Mouse (Mus musculus) intestine, embryonic 14.5 days (tissue): ENCODE results near the gene Haghl. TPM values are rescaled to one million over a fixed set of nuclear protein-coding genes. Genes with fewer than 3 reads are reported as not detected.
"Not testable (repeated sequence)": the region's sequence is repeated elsewhere in the genome, so short reads cannot be mapped to it uniquely, and the experiment has no call there.

Experiments
- ATAC-seq: fragments of 200-750 bp; cut with Nextera tagmentation; replicated peaks from 2 replicates; pipeline ENCODE4 v1.8.0; 2017; ENCODE audit warnings: low read depth, moderate number of reproducible peaks, moderate TSS enrichment, moderate library complexity; ENCODE audit not compliant: low FRiP score, low TSS enrichment
- DNase-seq: peaks from one replicate; pipeline ENCODE4 v3.0.0-alpha.2; 2018; ENCODE audit warnings: low spot score
- H3K27ac ChIP-seq: fragments of 300-500 bp; sonication (generic); 2 replicates; pipeline ENCODE4 v1.5.1; 2014; ENCODE audit warnings: low read depth, mild to moderate bottlenecking, control low read depth
- H3K27me3 ChIP-seq: fragments of 300-500 bp; sonication (generic); replicated peaks from 2 replicates; pipeline ENCODE4 v1.6.1; 2014; ENCODE audit warnings: low read length, control low read depth; ENCODE audit not compliant: control insufficient read depth, insufficient read depth
- H3K36me3 ChIP-seq: fragments of 300-500 bp; sonication (generic); 2 replicates; pipeline ENCODE4 v1.6.1; 2014; ENCODE audit warnings: low read length, control low read depth; ENCODE audit not compliant: control insufficient read depth, insufficient read depth
- H3K4me1 ChIP-seq: fragments of 300-500 bp; sonication (generic); replicated peaks from 2 replicates; pipeline ENCODE4 v1.6.1; 2014; ENCODE audit warnings: low read length, control low read depth, mixed read lengths; ENCODE audit not compliant: control insufficient read depth, insufficient read depth
- H3K4me2 ChIP-seq: fragments of 300-500 bp; sonication (generic); 2 replicates; pipeline ENCODE4 v1.6.1; 2014; ENCODE audit warnings: low read length
- H3K4me3 ChIP-seq: fragments of 300-500 bp; sonication (generic); 2 replicates; pipeline ENCODE4 v1.5.1; 2014; ENCODE audit warnings: low read depth, low read length, control low read depth, mixed read lengths
- H3K9ac ChIP-seq: fragments of 300-500 bp; sonication (generic); 2 replicates; pipeline ENCODE4 v1.6.1; 2014; ENCODE audit warnings: mild to moderate bottlenecking, low read length
- H3K9me3 ChIP-seq: fragments of 300-500 bp; sonication (generic); 2 replicates; pipeline ENCODE4 v1.6.1; 2016; ENCODE audit warnings: low read length, control low read depth; ENCODE audit not compliant: control insufficient read depth
- WGBS: fragments of 180-500 bp; shearing (Covaris S2); extraction: QIAGEN DNeasy Blood & Tissue Kit; methylation state at CpG from one replicate; pipeline ENCODE4 v1.1.7; 2014; 5-methylcytosine and 5-hydroxymethylcytosine counted together
- polyA plus RNA-seq: library from polyadenylated mRNA; unstranded; fragments of >200 nt; fragmentation: Nextera tagmentation; extraction: Ambion mirVana; gene quantifications from 2 replicates; pipeline ENCODE4 v1.2.1, GENCODE M21; 2014

Haghl gene
- polyA plus RNA-seq, 1 experiment from 2014 or later, result 57.2 TPM

DNA sequence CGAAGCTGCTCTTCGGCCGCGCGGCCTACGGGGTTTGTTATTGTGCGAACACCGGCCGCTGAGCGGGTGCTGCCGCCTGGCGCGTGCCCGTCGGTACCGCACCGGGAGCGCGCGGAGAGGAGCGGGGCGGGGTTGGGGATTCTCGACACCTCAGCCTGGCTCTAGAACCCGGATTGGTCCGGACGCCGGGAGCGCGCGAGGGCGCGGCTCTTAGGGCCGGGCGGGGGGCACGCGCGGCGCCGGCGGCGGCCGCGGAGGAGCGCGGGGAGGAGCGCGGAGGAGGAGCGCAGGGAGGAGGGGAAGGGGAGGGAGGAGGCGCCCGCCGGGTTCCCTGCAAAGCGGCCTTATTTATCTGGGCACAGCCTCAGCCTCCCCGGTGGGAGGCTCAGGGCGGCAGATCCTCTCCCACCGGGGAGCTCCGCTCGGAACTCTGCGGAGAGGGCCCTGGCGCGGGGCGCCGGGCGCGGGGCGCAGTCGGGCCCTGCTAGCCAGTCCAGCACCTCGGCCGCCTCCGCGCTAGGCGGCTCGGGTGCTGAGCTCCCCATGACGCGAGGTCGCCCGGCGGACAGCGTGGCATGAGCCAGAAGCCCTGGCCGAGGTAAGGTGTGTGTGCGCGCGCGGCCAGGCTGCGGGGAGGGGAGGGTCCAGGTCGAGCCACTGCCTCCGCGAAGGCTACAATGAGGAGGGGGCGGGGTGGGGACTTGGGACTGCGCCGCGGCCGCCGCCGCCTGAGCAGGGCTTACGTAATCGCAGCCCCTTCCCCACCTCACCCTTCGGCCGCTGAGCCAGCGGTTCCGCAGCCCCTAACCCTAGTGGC is 23.5 kb upstream of the Haghl start, which contains the start of gene Fbxl16:
TSS of gene Fbxl16 (plus strand) at position 297 of the 817 bp plus-strand sequence.
- peaks cover 12% of the 10 kb centered on the region for H3K4me1 ChIP-seq
- no peaks in the 10 kb centered on the region for H3K36me3 ChIP-seq
- H3K9me3 ChIP-seq, result no peaks in the 10 kb centered on the region
- peak; percentile 69 for ATAC-seq
- peak within 1 kb of the TSS; percentile 53 for H3K9ac ChIP-seq
- peak; percentile 84 for DNase-seq
- peaks cover 34% of the 10 kb centered on the region for H3K27me3 ChIP-seq
- H3K4me3 ChIP-seq, result peak within 1 kb of the TSS; percentile 60
- no peak within 1 kb of the TSS for H3K27ac ChIP-seq
- H3K4me2 ChIP-seq, result peak within 1 kb of the TSS; percentile 96
- under 1% methylated on average over 89 of the region's 100 CpGs for WGBS

DNA sequence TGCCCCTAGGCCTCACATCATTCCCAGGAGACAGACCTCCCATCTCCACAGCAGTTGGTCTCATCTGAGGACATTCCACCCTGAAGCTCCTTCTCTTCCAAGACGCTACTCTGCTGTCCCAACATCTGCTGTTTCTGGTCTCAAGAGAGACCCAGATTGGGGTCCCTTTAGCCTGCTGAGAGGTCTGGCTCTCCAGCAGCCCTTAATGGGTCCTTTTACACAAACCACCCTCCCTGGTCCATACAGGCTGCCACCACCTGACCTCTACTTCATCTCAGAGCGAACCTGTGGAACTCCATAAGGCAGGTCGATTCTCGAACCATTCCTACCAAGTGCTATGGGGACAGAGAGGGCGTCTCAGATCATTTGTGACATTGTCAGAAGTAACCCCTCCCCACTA is 22.6 kb upstream of the Haghl start:
- no peak overlapping the region for H3K4me3 ChIP-seq
- ATAC-seq (no peak), DNase-seq (no peak)
- peaks cover 12% of the 10 kb centered on the region for H3K4me1 ChIP-seq
- H3K9ac ChIP-seq, result no peak overlapping the region
- H3K27me3 ChIP-seq, result peaks cover 34% of the 10 kb centered on the region
- H3K9me3 ChIP-seq, result no peaks in the 10 kb centered on the region
- H3K4me2 ChIP-seq, result peak overlapping the region; percentile 96
- no peaks in the 10 kb centered on the region for H3K36me3 ChIP-seq
- no peak overlapping the region for H3K27ac ChIP-seq
- WGBS, result 47% methylated on average over 5 of the region's 5 CpGs

DNA sequence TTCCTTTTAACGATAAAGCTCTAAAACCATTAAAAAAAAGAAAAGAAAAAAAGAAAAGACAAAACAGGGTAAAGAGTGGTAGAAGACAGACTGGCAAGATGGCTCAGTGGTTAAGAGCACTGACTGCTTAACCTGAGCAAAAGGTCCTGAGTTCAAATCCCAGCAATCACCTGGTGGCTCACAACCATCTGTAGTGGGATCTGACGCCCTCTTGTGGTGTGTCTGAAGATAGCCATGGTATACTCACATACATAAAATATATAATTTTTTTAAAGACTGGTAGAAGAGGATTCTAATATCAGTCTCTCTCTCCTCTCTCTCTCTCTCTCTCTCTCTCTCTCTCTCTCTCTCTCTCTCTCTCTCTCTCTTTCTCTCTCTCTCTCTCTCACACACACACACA is 22.0 kb upstream of the Haghl start:
- ATAC-seq, H3K4me3 ChIP-seq, H3K4me2 ChIP-seq, H3K9me3 ChIP-seq, DNase-seq, H3K36me3 ChIP-seq, H3K27ac ChIP-seq, H3K9ac ChIP-seq: not testable (repeated sequence)
- Histone ChIP-seq H3K27me3 (peaks cover 28% of the 10 kb centered on the region), H3K4me1 (peaks cover 12% of the 10 kb centered on the region)
- WGBS, result 44% methylated on average over 2 of the region's 2 CpGs

DNA sequence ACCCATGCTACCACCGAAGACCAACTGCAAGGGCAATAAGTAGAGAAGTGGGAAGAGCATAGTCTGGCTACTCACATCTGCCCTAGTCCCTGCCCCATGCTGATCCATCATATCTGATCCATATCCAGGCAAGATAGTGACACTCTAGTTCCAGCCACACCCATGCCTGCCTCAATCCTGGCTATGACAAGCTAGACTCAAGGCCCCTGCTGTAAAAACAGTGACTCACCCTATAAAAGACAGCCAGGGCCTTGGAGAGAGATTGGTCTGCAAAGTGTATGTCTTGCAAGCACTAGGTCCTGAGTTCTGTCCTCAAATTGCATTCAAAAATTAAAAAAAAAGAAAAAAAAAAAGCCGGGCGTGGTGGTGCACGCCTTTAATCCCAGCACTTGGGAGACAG is 21.0 kb upstream of the Haghl start:
- H3K36me3 ChIP-seq, result no peaks in the 10 kb centered on the region
- 78% methylated on average over 4 of the region's 4 CpGs for WGBS
- no peak overlapping the region for H3K4me3 ChIP-seq
- peaks cover 30% of the 10 kb centered on the region for H3K27me3 ChIP-seq
- H3K4me2 ChIP-seq, result no peak overlapping the region
- no peak for DNase-seq
- H3K9ac ChIP-seq, result no peak overlapping the region
- no peak overlapping the region for H3K27ac ChIP-seq
- H3K4me1 ChIP-seq, result peaks cover 12% of the 10 kb centered on the region
- no peak for ATAC-seq
- no peaks in the 10 kb centered on the region for H3K9me3 ChIP-seq

DNA sequence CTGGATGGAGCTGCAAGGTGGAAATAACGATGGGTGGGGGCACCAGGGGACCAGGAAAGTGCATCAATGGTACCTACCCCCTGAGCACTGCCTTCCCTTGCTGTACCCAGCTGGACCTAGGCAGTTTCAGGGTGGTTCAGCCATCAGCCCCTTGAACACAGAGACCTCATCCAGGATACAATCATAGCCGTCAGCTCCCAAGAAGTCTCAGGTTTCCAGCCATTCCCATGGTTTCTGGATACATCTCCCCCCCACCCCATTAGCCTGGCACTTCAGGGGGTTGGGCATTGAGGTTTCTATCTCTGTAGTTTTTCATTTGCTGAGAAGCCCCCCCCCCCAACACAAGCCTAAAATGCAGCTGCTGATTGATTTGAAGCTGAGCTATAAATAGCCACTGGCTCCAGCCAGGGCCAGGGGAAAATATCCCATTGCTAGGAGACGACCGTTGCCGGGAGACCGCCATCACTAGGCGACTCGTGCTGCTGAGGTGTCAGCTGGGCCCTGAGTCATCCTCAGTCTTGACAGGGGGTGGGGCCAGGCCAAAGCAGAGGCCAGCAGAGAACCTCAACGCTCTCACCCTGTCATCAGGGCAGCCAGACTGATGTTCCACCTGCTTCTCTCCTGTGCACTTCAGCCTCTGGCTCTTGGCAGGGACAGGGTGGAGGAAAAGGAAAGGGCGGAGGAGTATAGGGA is 17.5 kb upstream of the Haghl start:
- no peak for DNase-seq
- no peaks in the 10 kb centered on the region for H3K36me3 ChIP-seq
- no peak overlapping the region for H3K9ac ChIP-seq
- no peaks in the 10 kb centered on the region for H3K4me1 ChIP-seq
- no peak overlapping the region for H3K27ac ChIP-seq
- H3K4me3 ChIP-seq, result no peak overlapping the region
- ATAC-seq, result peak; percentile 68
- no peaks in the 10 kb centered on the region for H3K9me3 ChIP-seq
- peaks cover 4% of the 10 kb centered on the region; the same call in 1 of the 2 replicates for H3K27me3 ChIP-seq
- H3K4me2 ChIP-seq, result no peak overlapping the region
- 12% methylated on average over 10 of the region's 10 CpGs for WGBS

DNA sequence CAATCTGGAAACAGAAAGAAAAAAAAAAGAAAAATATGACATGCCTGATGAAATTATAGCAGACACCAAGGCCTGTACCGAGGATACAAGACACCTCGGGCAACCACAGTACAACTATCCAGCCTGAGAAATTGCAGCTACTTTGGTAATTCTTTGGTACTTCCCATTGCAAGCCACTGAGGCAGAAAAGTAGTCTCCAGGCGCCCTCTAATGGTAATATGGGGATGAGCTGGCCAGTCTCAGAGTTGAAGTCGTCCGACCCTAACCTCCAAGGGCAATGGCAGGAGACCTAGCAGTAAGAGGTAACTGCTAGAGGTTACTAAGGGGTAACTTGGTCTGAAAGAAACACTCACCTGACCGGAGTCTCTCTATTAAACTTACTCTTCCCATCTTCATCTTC is 15.6 kb upstream of the Haghl start:
- Histone ChIP-seq H3K27ac (no peak overlapping the region), H3K9me3 (no peaks in the 10 kb centered on the region), H3K4me3 (no peak overlapping the region), H3K36me3 (no peaks in the 10 kb centered on the region), H3K9ac (no peak overlapping the region), H3K4me1 (peaks cover 6% of the 10 kb centered on the region), H3K4me2 (no peak overlapping the region), H3K27me3 (peaks cover 4% of the 10 kb centered on the region; the same call in 1 of the 2 replicates)
- ATAC-seq (no peak), DNase-seq (peak; percentile 72)
- WGBS, result 6% methylated on average over 6 of the region's 6 CpGs

DNA sequence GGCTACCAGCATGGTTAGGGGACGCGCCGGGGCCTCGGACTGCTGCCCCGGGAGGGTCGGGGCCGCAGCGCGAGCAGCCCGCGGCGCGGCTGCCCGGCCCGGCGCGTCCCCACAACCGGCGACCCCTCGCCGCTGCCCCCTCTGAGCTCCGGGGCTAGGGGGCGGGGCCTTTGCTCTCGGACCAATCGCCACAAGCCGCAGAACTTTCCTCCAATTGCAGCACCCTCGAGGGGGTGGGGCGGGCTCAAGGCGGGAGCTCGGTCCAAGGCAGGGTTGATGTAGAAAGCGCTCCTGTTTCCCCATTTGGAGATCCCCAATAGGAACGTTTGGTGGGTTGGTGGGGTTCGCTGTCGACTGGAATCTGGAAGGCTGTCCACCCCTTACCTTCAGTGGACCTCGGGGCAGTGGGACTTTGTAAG is 11.5 kb upstream of the Haghl start, which contains the start of gene Metrn:
TSS of gene Metrn (minus strand) at position 186 of the 419 bp plus-strand sequence.
- DNase-seq, result peak; percentile 92
- ATAC-seq, result peak; percentile 74
- peak within 1 kb of the TSS; percentile 47 for H3K27ac ChIP-seq
- H3K4me3 ChIP-seq, result peak within 1 kb of the TSS; percentile 86
- H3K4me2 ChIP-seq, result peak within 1 kb of the TSS; percentile 96
- H3K36me3 ChIP-seq, result no peaks in the 10 kb centered on the region
- peaks cover 4% of the 10 kb centered on the region; the same call in 1 of the 2 replicates for H3K27me3 ChIP-seq
- peaks cover 24% of the 10 kb centered on the region for H3K4me1 ChIP-seq
- peak within 1 kb of the TSS; percentile 66 for H3K9ac ChIP-seq
- H3K9me3 ChIP-seq, result no peaks in the 10 kb centered on the region
- WGBS, result under 1% methylated on average over 31 of the region's 35 CpGs

DNA sequence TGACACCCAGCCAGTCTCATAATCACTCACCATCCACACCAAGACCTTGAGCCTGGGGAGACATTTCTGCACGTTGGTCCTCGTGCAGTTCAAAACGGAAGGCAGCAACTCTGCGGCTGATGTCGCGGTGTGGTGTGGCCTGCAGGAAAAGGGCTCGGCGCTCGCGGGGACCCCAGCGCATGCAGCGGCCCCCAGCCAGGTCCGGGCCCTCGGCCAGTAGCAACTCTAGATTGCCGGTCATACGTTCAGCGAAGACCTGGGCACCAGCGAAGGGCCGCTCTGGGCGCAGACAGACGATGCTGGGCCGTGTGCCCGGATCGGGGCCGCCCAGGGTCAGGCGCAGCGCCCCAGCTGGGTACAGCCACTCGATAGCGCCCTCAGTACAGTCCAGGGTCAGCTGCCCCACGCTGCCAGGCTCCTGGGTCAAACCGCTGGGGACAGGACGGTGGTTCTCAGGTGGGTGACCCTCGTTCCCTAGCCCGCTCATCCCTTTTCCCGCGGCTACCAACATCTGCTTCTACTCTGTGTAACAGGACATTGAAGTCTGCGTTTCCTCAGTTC is 10.8 kb upstream of the Haghl start:
- no peaks in the 10 kb centered on the region for H3K36me3 ChIP-seq
- H3K27me3 ChIP-seq, result no peaks in the 10 kb centered on the region; the same call in 1 of the 2 replicates
- H3K4me2 ChIP-seq, result peak overlapping the region; percentile 96
- no peaks in the 10 kb centered on the region for H3K9me3 ChIP-seq
- 2% methylated on average over 37 of the region's 37 CpGs for WGBS
- peak overlapping the region; percentile 86 for H3K4me3 ChIP-seq
- H3K4me1 ChIP-seq, result peaks cover 29% of the 10 kb centered on the region
- ATAC-seq, result 0 out of 2 replicates have a peak, but pooled peaks have one; percentile 2
- DNase-seq, result no peak
- H3K9ac ChIP-seq, result peak overlapping the region; percentile 66
- peak overlapping the region; percentile 47; the same call in 1 of the 2 replicates for H3K27ac ChIP-seq
